In genomic region chr9:107541474-107542351, GRCm38 (mm10) we compare ENCODE assay signal across 8 mouse cellular contexts. TPM values are rescaled to one million over a fixed set of nuclear protein-coding genes. Genes with fewer than 3 reads are reported as not detected.
DNase-seq lines count a peak whose midpoint lies in the region; ATAC-seq and TF ChIP-seq lines count a peak whose summit lies in the region.

TSS of gene Cyb561d2 (minus strand) at chr9:107542193.
TSS of gene Nprl2 (plus strand) at chr9:107542226.

- peak; percentile 70; the same call in 1 of the 2 replicates for TF ChIP-seq POLR2A in cortical plate, adult 2 months (IDR thresholded peaks at IDR 0.05; ENCODE audit: extremely low read depth, insufficient read depth, low read length)

- TF ChIP-seq CTCF in cortical plate, adult 2 months (IDR thresholded peaks at IDR 0.05; ENCODE audit: extremely low read depth, insufficient read depth, low read length): no peak

- H3K4me3 ChIP-seq in cortical plate, adult 2 months (ENCODE audit: insufficient read depth, low read length): peak within 1 kb of the TSS; percentile 51

- ATAC-seq in activated CD4-positive, CD25-positive, alpha-beta regulatory T cell, adult 4 months: peak; percentile 88
- peak; percentile 83 for ATAC-seq in megakaryocyte progenitor cell, adult 5-6 weeks (replicated peaks; ENCODE audit: poor library complexity)

- H3K4me1 ChIP-seq in cortical plate, adult 2 months (ENCODE audit: control insufficient read depth, insufficient read depth, low read length): peaks cover under 1% of the 10 kb centered on the region

- no peak within 1 kb of the TSS for H3K27ac ChIP-seq in cortical plate, adult 2 months (ENCODE audit: insufficient read depth, low read length)

- peak; percentile 88 to 89 for DNase-seq in gastrocnemius, adult 8-10 months (ENCODE audit: low spot score in 2 of 2)
- peak; percentile 97 for DNase-seq in induced T-regulatory cell, adult 2 months (ENCODE audit: low read depth)
- peak; percentile 87 to 94 for DNase-seq in left cerebral cortex, adult 9 months (ENCODE audit: low spot score in 2 of 2)
- peak; percentile 89 for DNase-seq in right cerebral cortex, postnatal 14 days
- DNase-seq in urinary bladder, postnatal 36 days (ENCODE audit: low spot score in 2 of 2): peak; percentile 94 to 96

RNA-seq across cellular contexts. Expression of gene Cyb561d2, which starts in this region (rescaled TPM):
- polyA plus RNA-seq in activated CD4-positive, CD25-positive, alpha-beta regulatory T cell, adult 4 months (2017; shearing (Covaris generic)): 10 to 100 TPM; 65.7 to 82.2 TPM
- 29.5 and 31.3 TPM in 2 replicates for polyA plus RNA-seq in cortical plate, adult 2 months (2012; rRNA removed)
- 1 to 10 TPM; 3.5 to 4.9 (median 4.2) TPM for total RNA-seq in gastrocnemius, adult 8-10 months (2022)
- 19.3 and 22.8 TPM in 2 replicates for total RNA-seq in megakaryocyte progenitor cell, adult 5-6 weeks (2015)
- 12.2 and 16.3 TPM in 2 replicates for total RNA-seq in megakaryocyte progenitor cell, adult 5-6 weeks (2017)

RNA-seq across cellular contexts. Expression of gene Nprl2, which starts in this region (rescaled TPM):
- polyA plus RNA-seq in activated CD4-positive, CD25-positive, alpha-beta regulatory T cell, adult 4 months (2017; shearing (Covaris generic)): 10 to 100 TPM; 44.5 to 45.2 TPM
- polyA plus RNA-seq in cortical plate, adult 2 months (2012; rRNA removed): 66.7 and 67.2 TPM in 2 replicates
- total RNA-seq in gastrocnemius, adult 8-10 months (2022): 10 to 100 TPM; 10.4 to 13.4 (median 11.0) TPM
- total RNA-seq in megakaryocyte progenitor cell, adult 5-6 weeks (2015): 9.2 and 14.3 TPM in 2 replicates
- 10.7 and 13.0 TPM in 2 replicates for total RNA-seq in megakaryocyte progenitor cell, adult 5-6 weeks (2017)
